Mouse (Mus musculus) kidney, postnatal 36 days (tissue): Measurements from ENCODE around the gene Ube2j2.
A peak's percentile ranks its signal among the peaks of the same experiment; 100 is the strongest.

Source experiments
- DNase-seq, 2 experiments: peaks; one replicate each; pipeline ENCODE4 v3.0.0; 2021 to 2022; ENCODE audit warnings: mixed read lengths in 2 of 2

Gene Ube2j2

DNA sequence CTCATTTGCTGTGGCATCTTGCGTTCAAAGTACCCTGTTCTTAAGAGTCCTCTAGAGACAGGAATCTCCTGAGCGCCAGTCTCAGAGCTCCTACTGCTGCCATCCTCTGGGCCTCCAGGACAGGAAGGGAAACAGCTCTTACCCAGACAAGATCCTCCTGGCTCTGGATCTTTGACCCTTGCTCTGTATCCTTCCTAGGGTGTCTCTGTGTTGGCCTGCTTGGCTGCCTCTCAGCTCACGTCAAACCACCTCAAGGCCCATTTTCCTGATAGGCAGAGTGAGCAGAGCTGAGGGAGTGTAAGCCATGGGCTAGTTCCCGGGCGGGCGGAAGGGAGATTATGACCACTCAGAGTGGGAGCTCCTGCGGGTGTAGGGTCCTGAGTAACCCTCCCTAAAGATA, 19.5 kb downstream of the Ube2j2 start:
- peak; percentile 62 to 72 for DNase-seq

- DNase-seq = peak; percentile 69
Observed at GRCm38 (mm10) chr4:155964396-155964795, 20.8 kb downstream of the Ube2j2 start.

GRCm38 (mm10) chr4:155969043-155969653, 25.5 kb downstream of the Ube2j2 start:
- no peak for DNase-seq

GRCm38 (mm10) chr4:155970286-155970685, 26.7 kb downstream of the Ube2j2 start:
- no peak for DNase-seq

GRCm38 (mm10) chr4:155972651-155973050, 29.0 kb downstream of the Ube2j2 start:
- DNase-seq = no peak

DNA sequence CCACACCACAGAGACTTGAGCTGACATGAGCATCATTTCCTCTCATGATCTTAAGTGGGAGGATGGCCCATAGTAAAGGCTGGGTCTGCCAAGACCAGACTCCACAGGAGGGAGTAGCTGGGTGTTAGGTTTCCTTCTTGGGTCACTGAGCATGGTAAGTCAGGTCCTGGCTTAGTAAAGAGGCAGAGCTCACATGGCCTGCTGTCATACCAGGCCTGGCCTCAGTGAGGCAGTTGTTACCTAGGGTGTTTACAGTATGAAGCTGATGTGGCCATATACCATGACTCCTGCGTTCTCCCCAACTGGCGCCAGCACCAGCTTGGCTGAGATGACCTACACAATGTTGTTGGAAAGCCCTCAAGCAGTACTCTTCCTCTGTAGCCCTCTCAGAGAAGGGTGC, 29.6 kb downstream of the Ube2j2 start:
- DNase-seq = no peak

- no peak for DNase-seq
Observed at GRCm38 (mm10) chr4:155981436-155982082, 37.9 kb downstream of the Ube2j2 start.

GRCm38 (mm10) chr4:155983788-155984187, 40.2 kb downstream of the Ube2j2 start:
- DNase-seq = no peak

DNA sequence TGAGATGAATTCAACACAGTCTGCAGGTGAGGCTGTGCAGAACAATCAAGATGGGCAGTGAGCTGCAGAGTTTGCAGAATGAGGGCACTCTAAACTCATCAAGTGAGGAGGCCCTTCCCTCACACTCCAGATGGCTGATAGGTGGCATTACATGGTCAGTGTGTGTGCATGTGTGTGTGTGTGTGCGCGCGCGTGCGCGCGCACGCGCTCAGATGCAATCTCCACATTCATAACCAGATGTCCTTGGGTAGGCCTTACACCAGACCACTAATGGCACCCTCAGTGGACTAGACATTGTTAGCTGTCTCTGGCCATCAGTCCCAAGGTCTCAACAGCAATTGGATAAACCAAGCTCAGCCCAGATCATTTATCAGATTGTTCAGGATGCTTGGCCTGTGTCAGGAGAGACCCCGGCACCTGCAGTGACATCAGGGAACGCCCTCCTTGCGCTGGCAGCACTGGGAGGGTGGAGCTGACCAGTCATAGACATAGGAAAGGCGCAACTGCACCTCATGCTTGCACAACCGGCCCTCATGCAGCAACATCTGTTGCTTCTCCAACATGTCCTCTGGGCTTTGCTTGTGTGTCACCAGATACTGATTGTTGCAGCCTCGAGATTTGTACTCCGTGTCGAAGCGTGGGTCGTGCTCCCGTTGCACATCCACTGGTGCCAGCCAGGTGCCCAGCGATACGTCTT, 47.7 kb downstream of the Ube2j2 start:
- peak in 1 of 2 experiments; percentile 12 for DNase-seq

DNA sequence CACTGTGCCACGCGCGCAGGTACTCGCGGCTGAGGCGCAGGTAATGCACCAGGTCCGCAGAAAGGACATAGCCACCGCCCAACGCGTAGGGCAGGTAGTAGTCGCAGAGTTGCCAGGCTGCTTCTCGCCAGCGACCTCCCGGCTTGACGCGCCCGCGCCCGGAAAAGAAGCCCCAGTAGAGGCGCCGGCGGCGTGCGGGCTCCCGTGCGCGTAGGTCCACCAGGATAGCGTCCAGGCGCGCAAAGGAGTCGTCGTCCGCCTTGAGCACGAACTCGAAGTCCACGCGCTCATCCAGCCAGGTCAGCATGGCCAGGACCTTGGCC, 48.2 kb downstream of the Ube2j2 start:
- DNase-seq = no peak

DNA sequence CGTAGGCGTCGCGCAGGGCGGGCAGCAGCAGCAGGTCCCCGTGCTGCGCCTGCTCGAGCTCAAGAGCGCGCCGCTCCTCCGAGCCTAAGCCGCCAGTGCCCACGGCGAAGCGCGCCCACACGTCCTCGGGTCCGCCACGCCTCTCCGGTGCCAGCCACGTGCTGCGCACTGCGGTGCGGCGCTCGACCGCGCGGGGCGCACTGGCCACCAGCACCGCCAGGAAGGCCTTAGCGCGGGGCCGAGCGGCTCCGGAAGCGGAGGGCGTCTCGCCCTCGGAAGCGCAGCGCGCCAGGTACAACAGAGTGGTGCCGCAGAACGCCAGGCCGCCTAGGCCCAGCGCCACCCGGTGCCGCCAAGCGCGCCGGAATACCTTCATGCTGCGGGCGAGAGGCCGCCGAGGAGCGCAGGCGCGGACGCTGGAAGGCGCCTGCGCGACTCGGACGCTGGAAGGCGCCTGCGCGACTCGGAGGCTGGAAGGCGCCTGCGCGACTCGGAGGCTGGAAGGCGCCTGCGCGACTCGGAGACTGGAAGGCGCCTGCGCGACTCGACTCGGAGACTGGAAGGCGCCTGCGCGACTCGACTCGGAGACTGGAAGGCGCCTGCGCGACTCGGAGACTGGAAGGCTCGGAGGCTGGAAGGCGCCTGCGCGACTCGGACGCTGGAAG, 48.7 kb downstream of the Ube2j2 start, which contains the start of the genes B3galt6 and Sdf4:
Gene B3galt6, minus strand, starts transcription at position 409 of the 665 bp plus-strand sequence.
Gene Sdf4, plus strand, starts transcription at position 632 of the 665 bp plus-strand sequence.
- peak; percentile 82 to 89 for DNase-seq

DNA sequence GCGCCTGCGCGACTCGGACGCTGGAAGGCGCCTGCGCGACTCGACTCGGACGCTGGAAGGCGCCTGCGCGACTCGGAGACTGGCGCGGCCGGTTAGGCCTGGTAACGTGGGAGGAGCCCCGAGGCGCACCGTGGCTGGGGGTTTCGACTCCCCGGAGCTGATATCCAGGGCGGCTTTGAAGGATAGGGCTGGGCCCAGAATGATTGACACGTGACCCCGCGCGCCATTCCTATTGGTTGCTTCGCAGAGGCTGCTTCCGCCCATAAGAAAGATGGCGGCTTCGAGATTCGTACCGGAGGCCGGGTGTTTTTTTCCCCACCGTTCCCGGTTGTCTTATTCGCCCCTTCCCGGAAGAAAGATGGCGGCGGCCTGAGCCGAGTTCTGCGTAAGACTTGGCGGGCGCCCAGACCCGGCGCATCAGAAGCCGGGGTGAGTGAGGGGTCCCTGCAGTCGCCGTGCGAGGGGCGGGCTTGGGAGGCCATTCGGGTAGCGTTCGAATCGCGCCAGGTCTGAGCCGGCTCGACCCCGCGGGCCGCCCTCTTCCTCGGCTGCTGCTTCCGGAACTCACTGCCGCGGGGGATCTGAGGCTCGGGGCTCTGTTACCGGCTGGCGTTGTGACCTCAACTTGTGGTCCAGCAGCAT, 49.4 kb downstream of the Ube2j2 start:
- DNase-seq = peak; percentile 97 to 98

GRCm38 (mm10) chr4:155993606-155994005, 50.0 kb downstream of the Ube2j2 start:
- DNase-seq = no peak

GRCm38 (mm10) chr4:156004109-156004508, 60.5 kb downstream of the Ube2j2 start:
- no peak for DNase-seq

- DNase-seq = no peak
Observed at GRCm38 (mm10) chr4:156008369-156008768, 64.7 kb downstream of the Ube2j2 start.
